ENCODE assay signal across 8 mouse cellular contexts in genomic region chr14:50895985-50896746, GRCm38 (mm10). TPM values are rescaled to one million over a fixed set of nuclear protein-coding genes. Genes with fewer than 3 reads are reported as not detected.
DNase-seq lines count a peak whose midpoint lies in the region; ATAC-seq and TF ChIP-seq lines count a peak whose summit lies in the region.

No protein-coding gene starts in this region.

- intact Hi-C loops in left cerebral cortex, postnatal 4 days (cut with DNase I), result no loop called here

- no peaks in the 10 kb centered on the region for H3K36me3 ChIP-seq in intestine, embryonic 16.5 days (ENCODE audit: control insufficient read depth, insufficient read depth, low read length)
- H3K36me3 ChIP-seq in stomach, embryonic 15.5 days, result no peaks in the 10 kb centered on the region

- H3K4me3 ChIP-seq in cortical plate, adult 2 months (ENCODE audit: insufficient read depth, low read length), result peak overlapping the region; percentile 42
- peak overlapping the region; percentile 46 for H3K4me3 ChIP-seq in intestine, embryonic 16.5 days (ENCODE audit: low read length)
- H3K4me3 ChIP-seq in stomach, embryonic 15.5 days (replicated peaks), result peak overlapping the region; percentile 37

- H3K4me1 ChIP-seq in cortical plate, adult 2 months (ENCODE audit: control insufficient read depth, insufficient read depth, low read length), result no peaks in the 10 kb centered on the region
- H3K4me1 ChIP-seq in intestine, embryonic 16.5 days (ENCODE audit: control insufficient read depth, insufficient read depth, low read length), result peaks cover 11% of the 10 kb centered on the region
- peaks cover 13% of the 10 kb centered on the region; the same call in 1 of the 2 replicates for H3K4me1 ChIP-seq in stomach, embryonic 15.5 days

- ATAC-seq in intestine, embryonic 16.5 days, result peak; percentile 71
- peak; percentile 58 for ATAC-seq in megakaryocyte progenitor cell, adult 5-6 weeks (replicated peaks; ENCODE audit: poor library complexity)
- peak; percentile 14; the same call in 1 of the 2 replicates for ATAC-seq in stomach, embryonic 15.5 days (ENCODE audit: insufficient read depth, low FRiP score, low read depth)

- no peak overlapping the region for H3K27ac ChIP-seq in cortical plate, adult 2 months (ENCODE audit: insufficient read depth, low read length)
- H3K27ac ChIP-seq in intestine, embryonic 16.5 days (ENCODE audit: low read length), result no peak overlapping the region
- no peak overlapping the region for H3K27ac ChIP-seq in stomach, embryonic 15.5 days

- peak overlapping the region; percentile 62 for H3K9ac ChIP-seq in intestine, embryonic 16.5 days (ENCODE audit: low read depth, low read length)
- peak overlapping the region; percentile 31 for H3K9ac ChIP-seq in stomach, embryonic 15.5 days

- peak; percentile 65 for DNase-seq in adrenal gland, postnatal 10 days
- DNase-seq in gonadal fat pad, adult 2 months (ENCODE audit: low read depth), result peak; percentile 58
- peak; percentile 13 for DNase-seq in left cerebral cortex, postnatal 4 days
- no peak for DNase-seq in spleen, postnatal 4 days (ENCODE audit: low spot score in 2 of 2)

- H3K4me2 ChIP-seq in intestine, embryonic 16.5 days (ENCODE audit: low read depth, low read length), result peak overlapping the region; percentile 90
- H3K4me2 ChIP-seq in stomach, embryonic 15.5 days, result peak overlapping the region; percentile 79

- no peak for TF ChIP-seq POLR2A in cortical plate, adult 2 months (IDR thresholded peaks at IDR 0.05; ENCODE audit: extremely low read depth, insufficient read depth, low read length)

- WGBS in intestine, embryonic 16.5 days, result 17% methylated on average over 19 of the region's 19 CpGs
- 12% methylated on average over 19 of the region's 19 CpGs for WGBS in stomach, embryonic 15.5 days

- no peaks in the 10 kb centered on the region for H3K27me3 ChIP-seq in intestine, embryonic 16.5 days (replicated peaks; ENCODE audit: control insufficient read depth, insufficient read depth, low read length)
- 0 out of 2 replicates have a peak, but pooled peaks cover 3% of the 10 kb centered on the region for H3K27me3 ChIP-seq in stomach, embryonic 15.5 days (replicated peaks)

- no peaks in the 10 kb centered on the region for H3K9me3 ChIP-seq in intestine, embryonic 16.5 days (ENCODE audit: control insufficient read depth, low read length)
- H3K9me3 ChIP-seq in stomach, embryonic 15.5 days, result no peaks in the 10 kb centered on the region

- TF ChIP-seq CTCF in cortical plate, adult 2 months (IDR thresholded peaks at IDR 0.05; ENCODE audit: extremely low read depth, insufficient read depth, low read length), result no peak

RNA-seq across cellular contexts. Expression of gene Klhl33, which starts 1.1 kb away (rescaled TPM):
- total RNA-seq in adrenal gland, postnatal 10 days (2021), result 1 to 10 TPM; 2.1 to 7.9 TPM
- 4.1 and 5.1 TPM in 2 replicates for polyA plus RNA-seq in cortical plate, adult 2 months (2012; rRNA removed)
- 2.1 and 2.2 TPM in 2 replicates for polyA plus RNA-seq in gonadal fat pad, adult 2 months (2012; rRNA removed)
- polyA plus RNA-seq in intestine, embryonic 16.5 days (2015; fragmentation: Nextera tagmentation; extraction: Ambion mirVana), result 0.21 and 0.23 TPM in 2 replicates
- total RNA-seq in left cerebral cortex, postnatal 4 days (2021), result 1 to 10 TPM; 1.3 to 1.7 TPM
- 0.10 TPM in 1 of 2 replicates, not detected in the other for total RNA-seq in megakaryocyte progenitor cell, adult 5-6 weeks (2015)
- 0.25 and 0.37 TPM in 2 replicates for total RNA-seq in megakaryocyte progenitor cell, adult 5-6 weeks (2017)
- polyA plus RNA-seq in stomach, embryonic 15.5 days (2015; fragmentation: Nextera tagmentation; extraction: Ambion mirVana), result 0.28 and 0.36 TPM in 2 replicates

RNA-seq across cellular contexts. Expression of gene Tep1, which starts 25.8 kb away (rescaled TPM):
- total RNA-seq in adrenal gland, postnatal 10 days (2021), result 10 to 100 TPM; 18.8 to 26.2 TPM
- polyA plus RNA-seq in cortical plate, adult 2 months (2012; rRNA removed), result 4.4 and 4.6 TPM in 2 replicates
- polyA plus RNA-seq in gonadal fat pad, adult 2 months (2012; rRNA removed), result 29.1 and 43.4 TPM in 2 replicates
- 12.6 and 16.0 TPM in 2 replicates for polyA plus RNA-seq in intestine, embryonic 16.5 days (2015; fragmentation: Nextera tagmentation; extraction: Ambion mirVana)
- total RNA-seq in left cerebral cortex, postnatal 4 days (2021), result 1 to 10 TPM; 1.6 to 3.4 TPM
- 32.3 and 37.7 TPM in 2 replicates for total RNA-seq in megakaryocyte progenitor cell, adult 5-6 weeks (2015)
- total RNA-seq in megakaryocyte progenitor cell, adult 5-6 weeks (2017), result 8.4 and 21.0 TPM in 2 replicates
- polyA plus RNA-seq in stomach, embryonic 15.5 days (2015; fragmentation: Nextera tagmentation; extraction: Ambion mirVana), result 6.4 and 7.3 TPM in 2 replicates

RNA-seq across cellular contexts. Expression of gene Osgep, which starts 28.5 kb away (rescaled TPM):
- 10 to 100 TPM; 62.7 to 76.7 TPM for total RNA-seq in adrenal gland, postnatal 10 days (2021)
- polyA plus RNA-seq in cortical plate, adult 2 months (2012; rRNA removed), result 61.2 and 62.6 TPM in 2 replicates
- polyA plus RNA-seq in gonadal fat pad, adult 2 months (2012; rRNA removed), result 88.0 and 102 TPM in 2 replicates
- polyA plus RNA-seq in intestine, embryonic 16.5 days (2015; fragmentation: Nextera tagmentation; extraction: Ambion mirVana), result 131 and 133 TPM in 2 replicates
- total RNA-seq in left cerebral cortex, postnatal 4 days (2021), result 10 to 100 TPM; 37.8 to 40.1 TPM
- total RNA-seq in megakaryocyte progenitor cell, adult 5-6 weeks (2015), result 116 and 117 TPM in 2 replicates
- total RNA-seq in megakaryocyte progenitor cell, adult 5-6 weeks (2017), result 117 and 125 TPM in 2 replicates
- polyA plus RNA-seq in stomach, embryonic 15.5 days (2015; fragmentation: Nextera tagmentation; extraction: Ambion mirVana), result 132 and 145 TPM in 2 replicates

RNA-seq across cellular contexts. Expression of gene Apex1, which starts 28.6 kb away (rescaled TPM):
- total RNA-seq in adrenal gland, postnatal 10 days (2021), result 10 to 100 TPM; 69.9 to 71.6 TPM
- polyA plus RNA-seq in cortical plate, adult 2 months (2012; rRNA removed), result 57.6 and 62.4 TPM in 2 replicates
- 53.7 and 58.3 TPM in 2 replicates for polyA plus RNA-seq in gonadal fat pad, adult 2 months (2012; rRNA removed)
- polyA plus RNA-seq in intestine, embryonic 16.5 days (2015; fragmentation: Nextera tagmentation; extraction: Ambion mirVana), result 208 and 232 TPM in 2 replicates
- total RNA-seq in left cerebral cortex, postnatal 4 days (2021), result 10 to 100 TPM; 78.9 to 83.2 TPM
- total RNA-seq in megakaryocyte progenitor cell, adult 5-6 weeks (2015), result 246 and 285 TPM in 2 replicates
- total RNA-seq in megakaryocyte progenitor cell, adult 5-6 weeks (2017), result 189 and 223 TPM in 2 replicates
- 179 and 204 TPM in 2 replicates for polyA plus RNA-seq in stomach, embryonic 15.5 days (2015; fragmentation: Nextera tagmentation; extraction: Ambion mirVana)

RNA-seq across cellular contexts. Expression of gene Pip4p1, which starts 34.5 kb away (rescaled TPM):
- 10 to 100 TPM; 41.0 to 46.3 TPM for total RNA-seq in adrenal gland, postnatal 10 days (2021)
- 169 and 177 TPM in 2 replicates for polyA plus RNA-seq in cortical plate, adult 2 months (2012; rRNA removed)
- polyA plus RNA-seq in gonadal fat pad, adult 2 months (2012; rRNA removed), result 94.6 and 111 TPM in 2 replicates
- 58.0 and 67.0 TPM in 2 replicates for polyA plus RNA-seq in intestine, embryonic 16.5 days (2015; fragmentation: Nextera tagmentation; extraction: Ambion mirVana)
- 10 to 100 TPM; 72.8 to 76.0 TPM for total RNA-seq in left cerebral cortex, postnatal 4 days (2021)
- total RNA-seq in megakaryocyte progenitor cell, adult 5-6 weeks (2015), result 47.0 and 58.0 TPM in 2 replicates
- total RNA-seq in megakaryocyte progenitor cell, adult 5-6 weeks (2017), result 10.4 and 17.9 TPM in 2 replicates
- polyA plus RNA-seq in stomach, embryonic 15.5 days (2015; fragmentation: Nextera tagmentation; extraction: Ambion mirVana), result 50.9 and 51.8 TPM in 2 replicates

Comparison
In these comparisons a context has a peak if more than half of its experiments do, and no peak if none do; other contexts are left out.
1. DNase-seq: peak in adrenal gland, postnatal 10 days (single experiment), gonadal fat pad, adult 2 months (single experiment) and left cerebral cortex, postnatal 4 days (single experiment); none in spleen, postnatal 4 days (0 of 2).
2. ATAC-seq: peak in every context shown above with its lines; median percentile 71 in intestine, embryonic 16.5 days; 58 in megakaryocyte progenitor cell, adult 5-6 weeks; 14 in stomach, embryonic 15.5 days.
3. Peak in every context shown above with its lines, with median percentiles within 50 percentile points of each other: H3K4me3 ChIP-seq.